Mouse (Mus musculus) thymus, postnatal 0 days (tissue): ENCODE measurements around the gene Sdk1. TPM values are rescaled to one million over a fixed set of nuclear protein-coding genes. Genes with fewer than 3 reads are reported as not detected.

Experiments
- DNase-seq: peaks from one replicate; pipeline ENCODE4 v3.0.0-alpha.2; 2015; ENCODE audit warnings: low spot score
- polyA plus RNA-seq: library from polyadenylated mRNA; unstranded; fragments of >200 nt; fragmentation: Nextera tagmentation; extraction: Ambion mirVana; gene quantifications from 2 replicates; pipeline ENCODE4 v1.2.1, GENCODE M21; 2015

Sdk1 gene
- polyA plus RNA-seq, 1 experiment from 2014 or later = 0.55 TPM

GRCm38 (mm10) chr5:142220851-142221503, 979.7 kb downstream of the Sdk1 start:
- DNase-seq = peak; percentile 15

GRCm38 (mm10) chr5:142228957-142229810, 987.9 kb downstream of the Sdk1 start:
- DNase-seq = no peak

GRCm38 (mm10) chr5:142229811-142230205, 988.5 kb downstream of the Sdk1 start:
- no peak for DNase-seq

GRCm38 (mm10) chr5:142240288-142240687, 999.0 kb downstream of the Sdk1 start:
- no peak for DNase-seq

- DNase-seq = no peak
These were observed 1001.3 kb downstream of the Sdk1 start for GRCm38 (mm10) chr5:142242597-142242996.

- DNase-seq = no peak
These were observed 1001.8 kb downstream of the Sdk1 start for GRCm38 (mm10) chr5:142243069-142243468.

- no peak for DNase-seq
These were observed 1014.9 kb downstream of the Sdk1 start for GRCm38 (mm10) chr5:142256231-142256630.

- DNase-seq = no peak
These were observed 1017.4 kb downstream of the Sdk1 start for GRCm38 (mm10) chr5:142258716-142259115.

- DNase-seq = no peak
These were observed 1020.8 kb downstream of the Sdk1 start for GRCm38 (mm10) chr5:142262060-142262459.

Other genes starting within 250 kb of the Sdk1 start
- 20.0 and 20.5 TPM in 2 replicates for gene Card11, start 240.9 kb upstream of the Sdk1 start, polyA plus RNA-seq